Mouse (Mus musculus) stomach, postnatal 0 days (tissue): ENCODE results near the gene Arl8a. TPM values are rescaled to one million over a fixed set of nuclear protein-coding genes. Genes with fewer than 3 reads are reported as not detected.

Experiments used
- ATAC-seq: fragments of 200-750 bp; cut with Nextera tagmentation; 2 replicates; pipeline ENCODE4 v1.8.0; 2017; ENCODE audit not compliant: low FRiP score, low TSS enrichment
- DNase-seq: peaks from one replicate; pipeline ENCODE4 v3.0.0-alpha.2; 2016; ENCODE audit warnings: low spot score
- H3K27ac ChIP-seq: fragments of 300-500 bp; sonication (generic); replicated peaks from 2 replicates; pipeline ENCODE4 v1.5.1; 2014; ENCODE audit warnings: mild to moderate bottlenecking, control low read depth
- H3K27me3 ChIP-seq: fragments of 300-500 bp; sonication (generic); 2 replicates; pipeline ENCODE4 v1.6.1; 2014; ENCODE audit warnings: low read length; ENCODE audit not compliant: control insufficient read depth, insufficient read depth
- H3K36me3 ChIP-seq: fragments of 300-500 bp; sonication (generic); 2 replicates; pipeline ENCODE4 v1.6.1; 2014; ENCODE audit warnings: low read length, mixed read lengths; ENCODE audit not compliant: control insufficient read depth, insufficient read depth
- H3K4me1 ChIP-seq: fragments of 300-500 bp; sonication (generic); replicated peaks from 2 replicates; pipeline ENCODE4 v1.6.1; 2014; ENCODE audit warnings: antibody characterized with exemption; ENCODE audit not compliant: control insufficient read depth, insufficient read depth
- H3K4me2 ChIP-seq: fragments of 300-500 bp; sonication (generic); replicated peaks from 2 replicates; pipeline ENCODE4 v1.6.1; 2014; ENCODE audit warnings: low read depth, mild to moderate bottlenecking, control low read depth, moderate library complexity
- H3K4me3 ChIP-seq: fragments of 300-500 bp; sonication (generic); 2 replicates; pipeline ENCODE4 v1.5.1; 2014; ENCODE audit warnings: low read depth, low read length, control low read depth
- H3K9ac ChIP-seq: fragments of 300-500 bp; sonication (generic); 2 replicates; pipeline ENCODE4 v1.6.1; 2014; ENCODE audit warnings: mild to moderate bottlenecking, low read length, control low read depth, mixed read lengths
- H3K9me3 ChIP-seq: fragments of 300-500 bp; sonication (generic); 2 replicates; pipeline ENCODE4 v1.6.1; 2016; ENCODE audit warnings: low read length; ENCODE audit not compliant: control insufficient read depth
- CTCF ChIP-seq: IDR thresholded peaks from 2 replicates; pipeline ENCODE4 v1.5.1; 2016; ENCODE audit warnings: antibody characterized with exemption, low read depth, mild to moderate bottlenecking, moderate library complexity
- EP300 ChIP-seq: optimal IDR thresholded peaks from 2 replicates; pipeline ENCODE3; 2016; ENCODE audit warnings: antibody characterized with exemption
- WGBS: fragments of 180-500 bp; shearing (Covaris S2); extraction: QIAGEN DNeasy Blood & Tissue Kit; methylation state at CpG from one replicate; pipeline ENCODE4 v1.1.7; 2014; 5-methylcytosine and 5-hydroxymethylcytosine counted together
- polyA plus RNA-seq: library from polyadenylated mRNA; unstranded; fragments of >200 nt; fragmentation: Nextera tagmentation; extraction: Ambion mirVana; gene quantifications from 2 replicates; pipeline ENCODE4 v1.2.1, GENCODE M21; 2015

Gene Arl8a
- polyA plus RNA-seq, 1 experiment from 2014 or later, result 42.2 TPM

DNA sequence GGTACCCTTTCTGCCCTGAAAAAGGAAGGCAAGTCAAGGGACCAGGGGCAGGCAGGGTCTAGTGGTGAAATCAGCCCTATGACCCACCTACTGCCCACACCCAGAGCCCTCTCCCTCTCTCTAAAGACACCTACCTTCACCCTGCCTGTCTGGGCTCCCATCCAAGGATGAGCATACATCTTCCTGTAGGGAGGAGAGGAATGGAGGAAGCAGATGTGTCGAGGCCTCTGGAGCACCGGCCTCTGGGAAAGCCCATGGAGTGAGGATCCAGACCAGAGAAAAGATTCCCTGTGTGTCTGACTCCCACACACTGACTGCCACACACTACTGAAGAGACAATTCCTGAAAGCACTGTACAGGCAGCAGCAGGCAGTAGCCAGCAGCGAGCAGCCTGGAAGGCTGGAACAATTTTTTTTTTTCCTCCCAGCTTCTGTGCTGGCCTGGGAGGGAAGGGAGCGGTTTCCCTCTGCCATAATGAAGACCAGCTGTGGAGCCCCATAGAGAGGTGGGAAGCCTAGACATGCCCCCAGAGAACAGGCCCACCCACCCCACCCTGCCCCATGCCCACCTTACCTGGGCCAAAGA lies 20.1 kb upstream of the Arl8a start:
- 36% methylated on average over 4 of the region's 4 CpGs for WGBS
- no peak overlapping the region for H3K9ac ChIP-seq
- TF ChIP-seq CTCF (no peak), EP300 (no peak)
- no peaks in the 10 kb centered on the region for H3K27me3 ChIP-seq
- H3K4me1 ChIP-seq, result peaks cover 2% of the 10 kb centered on the region; the same call in 1 of the 2 replicates
- no peak overlapping the region for H3K4me2 ChIP-seq
- H3K4me3 ChIP-seq, result no peak overlapping the region
- H3K9me3 ChIP-seq, result no peaks in the 10 kb centered on the region
- H3K27ac ChIP-seq, result no peak overlapping the region
- DNase-seq (no peak), ATAC-seq (no peak)
- no peaks in the 10 kb centered on the region for H3K36me3 ChIP-seq

DNA sequence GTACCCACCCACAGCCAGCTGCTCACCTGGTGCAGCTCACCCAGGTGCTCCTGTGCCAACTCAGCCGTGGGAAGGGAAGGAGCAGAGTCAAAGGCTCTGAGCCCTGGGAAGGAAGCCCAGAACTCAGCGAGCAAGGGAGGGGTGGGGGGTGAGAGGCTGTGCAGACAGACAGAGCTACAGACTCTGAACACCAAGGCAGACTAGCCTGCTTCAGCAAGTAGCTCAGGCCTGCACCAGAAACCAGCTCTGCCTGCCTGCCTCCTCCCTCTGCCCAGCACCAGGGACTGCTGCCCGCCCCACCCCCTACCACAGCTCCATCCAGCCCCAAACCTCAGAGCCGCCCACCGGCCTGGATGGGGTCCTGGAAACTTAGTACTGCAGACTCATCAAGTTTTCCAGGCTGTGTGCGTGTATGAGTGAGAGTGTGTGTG lies 18.6 kb upstream of the Arl8a start:
- ATAC-seq (no peak), DNase-seq (no peak)
- Histone ChIP-seq H3K9ac (no peak overlapping the region), H3K27ac (no peak overlapping the region), H3K36me3 (no peaks in the 10 kb centered on the region), H3K4me2 (no peak overlapping the region), H3K27me3 (no peaks in the 10 kb centered on the region), H3K4me3 (no peak overlapping the region), H3K9me3 (no peaks in the 10 kb centered on the region), H3K4me1 (0 out of 2 replicates have a peak, but pooled peaks cover 2% of the 10 kb centered on the region)
- TF ChIP-seq CTCF (no peak), EP300 (no peak)
- 41% methylated on average over 5 of the region's 6 CpGs for WGBS

DNA sequence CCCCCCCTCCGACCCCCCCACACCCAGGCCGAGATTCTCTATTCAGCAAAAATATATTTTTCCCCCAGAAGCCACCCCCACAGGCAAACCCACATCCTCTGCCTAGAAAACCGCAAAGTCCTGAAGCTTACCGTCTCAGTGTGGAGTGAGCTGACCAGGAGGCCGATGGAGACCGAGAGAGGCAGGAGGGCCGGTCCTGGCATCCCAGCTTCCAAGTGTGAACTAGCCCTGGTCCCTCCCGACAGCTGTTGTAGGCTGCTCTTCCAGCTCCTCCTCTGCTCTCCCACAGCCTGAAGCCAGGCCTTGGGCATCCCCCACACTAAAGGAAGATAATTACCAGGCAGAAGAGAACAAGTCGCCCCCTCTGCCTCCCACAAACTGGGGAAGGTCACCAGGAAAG lies 17.6 kb upstream of the Arl8a start:
- Histone ChIP-seq H3K27ac (no peak overlapping the region), H3K9ac (no peak overlapping the region), H3K36me3 (no peaks in the 10 kb centered on the region), H3K9me3 (no peaks in the 10 kb centered on the region), H3K4me3 (no peak overlapping the region), H3K4me1 (0 out of 2 replicates have a peak, but pooled peaks cover 2% of the 10 kb centered on the region), H3K27me3 (no peaks in the 10 kb centered on the region), H3K4me2 (no peak overlapping the region)
- ATAC-seq (no peak), DNase-seq (no peak)
- 48% methylated on average over 9 of the region's 9 CpGs for WGBS
- TF ChIP-seq CTCF (no peak), EP300 (no peak)

DNA sequence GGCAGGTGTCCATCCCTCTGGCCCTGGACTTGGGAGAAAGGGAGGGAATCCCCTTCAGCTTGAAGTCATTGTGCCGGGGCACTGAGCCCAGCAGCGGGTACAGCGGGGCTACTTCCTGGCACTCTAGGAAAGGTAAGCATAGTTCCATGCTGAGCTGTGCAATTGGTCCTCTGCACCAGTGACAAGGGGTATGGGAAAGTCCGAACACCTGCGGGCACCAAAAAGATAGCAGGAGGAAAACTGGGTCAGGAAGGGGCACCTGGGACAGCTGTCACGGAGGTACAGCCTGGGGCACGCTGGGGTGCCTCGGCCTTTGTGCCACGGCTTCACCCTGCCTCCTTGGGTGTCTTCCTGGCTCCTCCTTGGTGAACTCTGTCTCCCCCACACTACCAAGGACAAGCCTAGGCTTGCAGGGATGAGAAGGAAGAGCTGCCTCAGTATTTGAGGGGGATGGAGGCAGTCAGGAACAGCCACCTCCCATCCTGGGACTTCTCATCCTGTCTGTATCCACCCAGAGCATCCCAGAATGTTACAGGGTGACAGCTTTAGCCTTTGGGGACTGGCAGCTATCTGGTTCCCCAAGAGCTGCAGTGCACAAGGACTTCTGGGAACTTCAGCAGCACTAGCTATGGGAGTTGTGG lies 17.0 kb upstream of the Arl8a start:
- Histone ChIP-seq H3K27ac (no peak overlapping the region), H3K36me3 (no peaks in the 10 kb centered on the region), H3K4me2 (no peak overlapping the region), H3K9me3 (no peaks in the 10 kb centered on the region), H3K4me3 (no peak overlapping the region), H3K9ac (no peak overlapping the region), H3K4me1 (0 out of 2 replicates have a peak, but pooled peaks cover 2% of the 10 kb centered on the region), H3K27me3 (no peaks in the 10 kb centered on the region)
- 76% methylated on average over 9 of the region's 9 CpGs for WGBS
- ATAC-seq, result no peak
- DNase-seq, result no peak
- TF ChIP-seq EP300 (no peak), CTCF (no peak)

DNA sequence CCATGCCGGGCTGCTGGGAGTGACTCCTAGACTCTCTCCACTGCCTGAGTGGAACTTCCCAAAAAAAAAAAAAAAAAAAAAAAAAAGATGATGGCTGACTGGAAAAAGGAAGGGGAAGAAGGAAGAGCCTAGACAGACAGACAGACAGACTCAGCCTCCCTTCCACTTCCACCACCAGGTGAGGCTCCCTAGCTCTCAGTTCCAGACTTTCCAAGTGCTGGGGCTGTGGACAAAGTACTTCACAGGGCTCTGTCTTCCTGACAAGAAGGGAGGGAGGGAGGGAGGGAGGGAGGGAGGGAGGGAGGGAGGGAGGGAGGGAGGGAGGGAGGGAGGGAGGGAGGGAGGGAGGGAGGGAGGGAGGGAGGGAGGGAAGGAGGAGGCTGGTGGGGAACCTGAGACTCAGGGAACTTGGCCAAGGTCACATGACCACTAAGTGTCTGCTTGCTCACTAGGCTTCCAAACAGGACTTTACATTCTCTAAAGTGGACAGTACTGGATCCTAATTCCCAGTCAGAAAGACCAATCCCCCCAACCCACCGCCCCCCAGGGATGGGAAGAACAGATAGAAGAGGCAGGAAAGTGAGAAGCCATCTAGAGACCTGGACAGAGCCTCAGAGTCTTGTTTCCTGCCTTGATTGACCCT lies 16.1 kb upstream of the Arl8a start:
- H3K9me3 ChIP-seq, result no peaks in the 10 kb centered on the region
- WGBS, result 78% methylated on average over 2 of the region's 2 CpGs
- no peak overlapping the region for H3K9ac ChIP-seq
- H3K27me3 ChIP-seq, result no peaks in the 10 kb centered on the region
- no peak for TF ChIP-seq EP300
- H3K4me2 ChIP-seq, result no peak overlapping the region
- 0 out of 2 replicates have a peak, but pooled peaks cover 2% of the 10 kb centered on the region for H3K4me1 ChIP-seq
- no peak overlapping the region for H3K4me3 ChIP-seq
- DNase-seq (no peak), ATAC-seq (no peak)
- H3K36me3 ChIP-seq, result no peaks in the 10 kb centered on the region
- no peak overlapping the region for H3K27ac ChIP-seq

DNA sequence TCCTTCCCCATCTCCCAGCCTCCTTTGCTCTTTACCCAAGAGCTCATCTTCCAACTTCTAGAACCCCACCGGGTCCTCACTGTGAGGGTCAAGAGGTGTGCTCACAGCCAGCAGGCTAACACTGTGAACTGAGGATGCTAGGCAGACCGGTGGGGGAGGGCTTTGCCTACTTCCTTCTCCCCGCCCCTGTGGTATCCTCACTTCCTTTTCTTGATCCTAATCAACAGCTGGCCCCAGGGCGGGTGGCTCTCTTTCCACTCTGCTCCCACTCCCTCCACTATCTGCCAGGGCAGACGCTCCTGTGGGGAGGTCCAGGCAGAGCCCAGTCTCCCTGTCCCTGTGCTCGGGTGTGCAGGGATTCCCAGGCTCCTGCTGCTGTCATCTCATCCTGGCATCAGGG lies 15.6 kb upstream of the Arl8a start:
- Histone ChIP-seq H3K4me2 (no peak overlapping the region), H3K27me3 (no peaks in the 10 kb centered on the region), H3K4me1 (0 out of 2 replicates have a peak, but pooled peaks cover 2% of the 10 kb centered on the region), H3K27ac (no peak overlapping the region), H3K36me3 (no peaks in the 10 kb centered on the region), H3K9me3 (no peaks in the 10 kb centered on the region), H3K4me3 (no peak overlapping the region), H3K9ac (no peak overlapping the region)
- no peak for ATAC-seq
- 20% methylated on average over 6 of the region's 6 CpGs for WGBS
- no peak for DNase-seq
- TF ChIP-seq EP300 (no peak), CTCF (no peak)
